Mouse (Mus musculus) heart, embryonic 10.5 days (tissue): ENCODE measurements around the gene Fam155a. TPM values are rescaled to one million over a fixed set of nuclear protein-coding genes. Genes with fewer than 3 reads are reported as not detected.

ENCODE experiments used
- DNase-seq: peaks from one replicate; pipeline ENCODE4 v3.0.0-alpha.2; 2017; ENCODE audit warnings: low spot score
- H3K27ac ChIP-seq: fragments of 300-500 bp; sonication (generic); 2 replicates; pipeline ENCODE4 v1.5.1; 2016; ENCODE audit warnings: mild to moderate bottlenecking
- H3K27me3 ChIP-seq: fragments of 300-500 bp; sonication (generic); 2 replicates; pipeline ENCODE4 v1.6.1; 2016; ENCODE audit warnings: mild to moderate bottlenecking; ENCODE audit not compliant: poor library complexity, insufficient read depth, severe bottlenecking
- H3K36me3 ChIP-seq: fragments of 300-500 bp; sonication (generic); 2 replicates; pipeline ENCODE4 v1.6.1; 2016; ENCODE audit warnings: mild to moderate bottlenecking, moderate library complexity
- H3K4me1 ChIP-seq: fragments of 300-500 bp; sonication (generic); 2 replicates; pipeline ENCODE4 v1.6.1; 2016; ENCODE audit warnings: mild to moderate bottlenecking
- H3K4me3 ChIP-seq: fragments of 300-500 bp; sonication (generic); 2 replicates; pipeline ENCODE4 v1.5.1; 2016; ENCODE audit warnings: mild to moderate bottlenecking, moderate library complexity
- H3K9me3 ChIP-seq: fragments of 300-500 bp; sonication (generic); 2 replicates; pipeline ENCODE4 v1.6.1; 2016; ENCODE audit warnings: mild to moderate bottlenecking, moderate library complexity
- WGBS: fragments of 180-500 bp; shearing (Covaris S2); methylation state at CpG from one replicate; pipeline ENCODE4 v1.1.7; 2016; 5-methylcytosine and 5-hydroxymethylcytosine counted together
- polyA plus RNA-seq: library from polyadenylated mRNA; unstranded; fragments of >200 nt; fragmentation: Nextera tagmentation; extraction: Ambion mirVana; gene quantifications from 2 replicates; pipeline ENCODE4 v1.2.1, GENCODE M21; 2016

The Fam155a gene
- polyA plus RNA-seq, 1 experiment from 2014 or later, result 0.11 TPM

DNA sequence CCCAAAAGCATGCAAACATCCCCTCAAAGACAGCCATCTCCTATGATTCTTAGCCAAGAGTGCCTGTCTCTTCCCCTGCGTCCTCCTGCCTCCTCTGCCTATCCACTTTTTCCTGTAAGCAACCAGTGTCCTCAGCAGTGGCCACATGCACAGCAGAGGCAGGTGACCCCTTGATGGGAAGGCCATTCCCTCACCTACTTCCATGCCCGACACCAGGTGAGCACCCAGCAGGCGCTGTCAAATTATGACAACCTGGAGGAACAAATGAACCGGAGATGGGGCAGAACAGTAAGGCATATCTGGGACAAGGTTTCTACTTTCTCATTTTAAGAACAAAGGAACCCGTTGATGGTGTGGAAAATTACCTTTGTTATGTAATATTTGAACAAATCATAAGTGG is 515.6 kb downstream of the Fam155a start:
- Histone ChIP-seq H3K9me3 (no peaks in the 10 kb centered on the region), H3K27me3 (no peaks in the 10 kb centered on the region), H3K36me3 (no peaks in the 10 kb centered on the region), H3K4me1 (no peaks in the 10 kb centered on the region), H3K27ac (no peak overlapping the region), H3K4me3 (no peak overlapping the region)
- WGBS, result 88% methylated on average over 5 of the region's 5 CpGs
- DNase-seq, result peak; percentile 51

DNA sequence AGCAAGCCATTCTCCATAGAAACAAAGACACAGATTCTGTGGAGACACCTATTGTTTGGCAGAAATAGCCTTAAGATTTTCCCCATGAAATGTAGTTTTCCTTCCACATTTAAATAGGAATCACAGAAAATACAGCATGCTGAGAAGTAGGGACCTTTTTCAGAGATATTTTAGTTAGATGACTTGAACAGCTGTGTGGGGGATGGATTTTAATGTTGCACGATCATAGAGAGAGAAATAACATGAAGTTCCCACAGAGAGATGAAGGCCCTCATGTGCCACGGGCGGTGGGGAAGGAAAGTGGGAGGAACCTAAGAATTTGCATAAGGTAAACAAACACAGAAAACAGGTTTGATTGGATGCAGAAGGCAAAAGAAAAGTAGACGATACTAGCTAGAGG is 518.0 kb downstream of the Fam155a start:
- Histone ChIP-seq H3K36me3 (no peaks in the 10 kb centered on the region), H3K4me3 (no peak overlapping the region), H3K4me1 (no peaks in the 10 kb centered on the region), H3K9me3 (no peaks in the 10 kb centered on the region), H3K27ac (no peak overlapping the region), H3K27me3 (no peaks in the 10 kb centered on the region)
- 80% methylated on average over 4 of the region's 4 CpGs for WGBS
- DNase-seq, result no peak

DNA sequence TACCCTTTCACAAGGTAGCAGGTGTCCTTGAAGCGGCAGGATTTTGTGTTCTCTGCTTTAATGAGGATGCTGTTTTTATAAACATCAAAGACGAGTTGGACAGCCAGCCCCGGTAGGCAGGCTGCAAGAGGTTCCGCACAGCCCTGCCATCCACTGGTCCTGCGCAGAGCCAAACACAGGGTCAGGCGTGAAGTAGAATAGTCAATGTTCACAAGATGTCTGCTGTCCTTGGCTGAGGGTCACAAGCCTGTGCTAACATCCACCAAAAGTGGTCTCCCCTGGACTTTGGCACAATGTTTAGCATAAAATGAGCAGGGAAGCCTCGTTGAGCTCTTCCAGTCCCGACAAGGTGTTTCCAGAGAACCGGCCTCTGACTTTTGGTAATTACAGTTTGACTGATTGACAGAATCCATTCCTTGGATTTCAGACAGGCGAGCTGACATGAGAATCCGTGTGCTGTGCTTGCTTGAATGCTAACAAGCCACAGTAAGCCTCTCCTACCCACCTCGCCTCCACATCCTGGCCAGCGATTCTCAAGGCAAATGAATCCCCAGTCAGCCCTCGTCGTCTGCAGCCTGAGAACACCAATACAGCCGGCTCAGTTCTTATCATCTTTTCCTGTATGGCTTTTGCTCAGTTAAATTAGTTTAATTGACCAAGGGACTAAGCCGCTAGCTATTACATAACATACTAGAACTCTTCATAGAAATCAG is 522.7 kb downstream of the Fam155a start:
- DNase-seq, result no peak
- WGBS, result 67% methylated on average over 17 of the region's 17 CpGs

DNA sequence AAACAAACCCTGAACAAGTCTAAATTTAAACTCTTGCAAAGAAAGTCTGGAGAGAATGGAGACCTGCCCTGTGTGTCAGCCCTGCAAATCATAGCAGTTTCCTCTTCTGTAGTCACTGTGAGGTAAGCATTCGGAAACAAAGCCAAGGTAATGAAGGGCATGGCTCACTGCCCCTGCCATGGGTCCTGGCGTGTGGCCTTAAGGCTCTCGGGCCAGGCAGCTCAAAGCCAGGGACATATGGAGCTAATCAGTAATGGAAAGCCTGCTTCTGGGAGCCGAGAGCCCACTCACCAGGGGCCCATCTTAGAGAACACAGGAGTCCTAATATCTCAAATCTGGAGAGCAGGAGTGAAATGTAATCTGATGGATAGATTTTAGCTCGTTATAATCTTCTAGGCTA is 525.0 kb downstream of the Fam155a start:
- Histone ChIP-seq H3K4me3 (no peak overlapping the region), H3K27ac (no peak overlapping the region), H3K9me3 (no peaks in the 10 kb centered on the region), H3K36me3 (no peaks in the 10 kb centered on the region), H3K27me3 (no peaks in the 10 kb centered on the region), H3K4me1 (peaks cover 6% of the 10 kb centered on the region; the same call in 1 of the 2 replicates)
- no peak for DNase-seq
- 43% methylated on average over 5 of the region's 5 CpGs for WGBS

More for the DNA sequence above, 522.7 kb downstream of the Fam155a start:
- H3K9me3 ChIP-seq, result no peaks in the 10 kb centered on the region
- H3K27ac ChIP-seq, result no peak overlapping the region
- H3K36me3 ChIP-seq, result no peaks in the 10 kb centered on the region
- H3K4me1 ChIP-seq, result no peaks in the 10 kb centered on the region
- no peaks in the 10 kb centered on the region for H3K27me3 ChIP-seq
- no peak overlapping the region for H3K4me3 ChIP-seq

DNA sequence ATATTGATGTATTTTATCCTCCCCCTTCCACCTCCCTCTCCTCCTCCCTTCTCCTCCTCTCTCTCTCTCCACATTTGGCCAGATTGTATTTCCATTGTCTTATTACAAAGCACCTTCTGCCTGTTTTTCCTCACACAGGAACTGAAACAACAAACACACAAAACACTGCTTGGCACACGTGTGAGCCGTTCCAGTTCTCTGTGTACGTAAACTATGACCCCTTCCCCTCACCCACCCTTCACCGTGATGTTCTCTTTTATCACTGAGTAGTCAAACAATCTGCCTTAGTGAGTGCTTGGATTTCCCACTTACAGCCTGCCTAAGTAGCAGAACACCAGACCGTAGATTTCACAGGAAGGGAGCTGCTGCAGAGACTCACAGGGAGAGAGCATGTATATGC is 530.0 kb downstream of the Fam155a start:
- no peaks in the 10 kb centered on the region for H3K36me3 ChIP-seq
- H3K4me3 ChIP-seq, result no peak overlapping the region
- H3K27ac ChIP-seq, result no peak overlapping the region
- DNase-seq, result no peak
- no peaks in the 10 kb centered on the region for H3K9me3 ChIP-seq
- no peaks in the 10 kb centered on the region for H3K27me3 ChIP-seq
- peaks cover 9% of the 10 kb centered on the region; the same call in 1 of the 2 replicates for H3K4me1 ChIP-seq
- 20% methylated on average over 5 of the region's 5 CpGs for WGBS

DNA sequence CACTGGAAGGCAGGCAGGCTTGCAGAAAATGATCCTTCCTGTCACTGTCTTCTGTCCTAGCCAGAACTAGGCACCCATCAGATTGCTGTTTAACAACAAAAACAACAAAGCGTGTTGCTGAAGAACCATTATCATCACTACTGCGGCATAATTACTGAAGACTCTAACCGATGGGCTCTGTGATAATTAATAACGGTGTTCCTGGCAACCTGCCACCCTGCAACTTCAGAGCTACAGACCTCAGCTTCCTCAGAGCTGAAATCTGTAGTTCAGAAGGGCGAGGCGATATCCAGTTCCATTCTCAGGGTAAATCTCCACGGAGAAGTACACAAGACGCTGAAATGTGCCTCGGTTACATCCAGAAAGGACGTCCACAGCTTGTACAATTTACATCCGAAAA is 531.2 kb downstream of the Fam155a start:
- Histone ChIP-seq H3K27me3 (no peaks in the 10 kb centered on the region), H3K9me3 (no peaks in the 10 kb centered on the region), H3K4me3 (no peak overlapping the region), H3K36me3 (no peaks in the 10 kb centered on the region), H3K27ac (no peak overlapping the region), H3K4me1 (peaks cover 9% of the 10 kb centered on the region; the same call in 1 of the 2 replicates)
- 73% methylated on average over 11 of the region's 11 CpGs for WGBS
- DNase-seq, result peak; percentile 47

DNA sequence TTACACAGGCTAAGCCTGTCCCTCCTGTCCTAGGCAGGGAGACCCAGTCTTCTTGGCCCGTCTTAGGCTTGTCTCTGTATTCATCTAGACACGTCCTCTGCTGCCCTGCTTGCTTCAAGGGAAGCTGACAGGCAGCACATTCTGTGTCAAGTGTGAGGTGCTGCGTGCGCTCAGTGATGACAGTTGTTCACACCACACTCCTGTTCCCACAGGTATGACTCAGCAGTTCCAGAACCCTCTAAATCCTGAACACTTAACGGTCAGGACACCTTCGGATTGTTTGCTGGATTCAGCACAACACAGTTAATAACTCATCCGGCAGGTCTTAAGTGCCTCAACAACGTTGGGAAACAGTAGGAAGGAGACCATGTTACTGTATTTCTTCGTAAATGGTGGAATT is 532.0 kb downstream of the Fam155a start:
- Histone ChIP-seq H3K36me3 (no peaks in the 10 kb centered on the region), H3K9me3 (no peaks in the 10 kb centered on the region), H3K27ac (no peak overlapping the region), H3K27me3 (no peaks in the 10 kb centered on the region), H3K4me1 (peaks cover 9% of the 10 kb centered on the region; the same call in 1 of the 2 replicates), H3K4me3 (no peak overlapping the region)
- 57% methylated on average over 9 of the region's 9 CpGs for WGBS
- DNase-seq, result no peak

DNA sequence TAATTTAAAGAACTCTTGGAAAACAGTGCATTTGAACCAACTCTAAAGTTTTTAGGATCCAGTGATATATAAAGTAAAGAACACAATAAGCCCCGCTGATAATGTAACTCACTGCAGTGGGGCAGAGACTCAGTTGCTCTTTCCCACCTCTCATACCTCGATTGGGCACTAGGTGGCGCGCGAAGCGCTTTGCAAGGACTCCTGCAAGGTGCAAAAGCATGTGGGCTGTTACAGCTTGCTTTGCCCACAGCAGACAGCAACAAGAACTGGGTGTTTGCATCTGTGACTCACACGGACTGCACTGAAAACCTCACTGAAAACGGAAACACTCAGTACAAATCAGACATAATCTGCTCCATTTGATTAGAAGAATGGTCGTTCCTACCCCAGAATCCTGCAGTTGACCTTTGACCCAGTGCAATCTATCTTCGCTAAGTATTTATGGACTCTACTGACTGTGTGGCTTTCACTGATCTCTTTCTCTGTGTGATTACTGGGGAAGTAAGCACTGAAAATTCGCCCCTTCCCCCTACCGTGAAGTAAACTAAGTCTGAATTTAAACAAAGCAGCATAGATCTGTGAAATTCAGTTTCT is 537.5 kb downstream of the Fam155a start:
- H3K36me3 ChIP-seq, result no peaks in the 10 kb centered on the region
- H3K9me3 ChIP-seq, result no peaks in the 10 kb centered on the region
- no peaks in the 10 kb centered on the region for H3K27me3 ChIP-seq
- H3K4me3 ChIP-seq, result no peak overlapping the region
- 9% methylated on average over 12 of the region's 12 CpGs for WGBS
- DNase-seq, result peak; percentile 88
- H3K4me1 ChIP-seq, result 0 out of 2 replicates have a peak, but pooled peaks cover 3% of the 10 kb centered on the region
- no peak overlapping the region for H3K27ac ChIP-seq

DNA sequence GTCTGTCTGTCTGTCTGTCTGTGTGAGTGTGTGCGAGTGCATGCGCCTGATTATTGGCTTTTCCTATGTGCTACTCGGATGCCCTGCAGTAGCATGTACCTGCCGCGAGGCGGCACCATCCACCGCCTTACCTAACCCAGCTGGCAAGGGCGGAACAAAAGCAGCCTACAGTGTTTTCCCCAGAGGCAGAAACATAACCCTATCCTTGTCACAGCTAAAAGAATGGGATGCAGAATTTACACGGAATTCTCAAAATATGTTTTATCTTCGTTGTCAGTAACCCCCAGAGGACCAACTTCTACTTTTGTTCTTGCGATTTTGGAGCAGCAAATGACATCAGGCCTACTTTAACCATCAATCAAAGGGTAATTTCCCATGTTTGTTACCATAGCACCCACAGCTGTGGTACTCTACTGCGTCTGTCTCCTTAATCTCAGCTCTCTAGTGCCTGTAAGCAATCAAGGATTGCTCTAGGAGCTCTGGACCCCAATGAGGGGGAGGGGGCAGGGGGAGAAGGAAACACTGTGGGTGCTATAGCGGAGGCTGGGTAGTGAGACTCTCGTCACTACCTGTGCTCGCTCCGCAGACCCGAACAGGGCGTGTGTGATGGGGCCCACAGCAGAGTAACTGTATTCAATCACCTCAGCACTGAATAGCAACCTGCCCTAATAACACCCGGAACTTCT is 543.0 kb downstream of the Fam155a start:
- 40% methylated on average over 19 of the region's 19 CpGs for WGBS
- 0 out of 2 replicates have a peak, but pooled peaks cover 3% of the 10 kb centered on the region for H3K4me1 ChIP-seq
- H3K27me3 ChIP-seq, result no peaks in the 10 kb centered on the region
- H3K36me3 ChIP-seq, result no peaks in the 10 kb centered on the region
- no peak overlapping the region for H3K27ac ChIP-seq
- no peak overlapping the region for H3K4me3 ChIP-seq
- no peaks in the 10 kb centered on the region for H3K9me3 ChIP-seq
- no peak for DNase-seq

DNA sequence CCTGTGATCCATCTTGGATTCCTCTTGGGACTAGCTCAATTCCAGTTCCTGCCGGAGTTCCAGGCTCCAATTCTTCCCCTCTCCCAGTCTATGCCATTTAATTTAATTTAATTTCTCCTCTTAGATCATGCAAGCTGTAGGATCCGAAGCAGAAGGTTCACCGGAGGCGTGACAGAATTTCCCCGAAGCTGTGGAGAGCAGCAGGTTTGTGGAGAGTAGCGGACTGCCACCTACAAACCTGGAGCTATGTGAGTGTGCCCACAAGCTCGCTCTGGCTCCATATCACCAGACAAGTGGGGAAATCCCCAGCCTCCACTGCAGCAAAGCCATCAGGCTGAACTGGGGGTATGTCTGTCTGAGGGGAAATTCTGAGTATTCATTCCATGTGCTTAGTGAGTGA is 544.2 kb downstream of the Fam155a start:
- H3K9me3 ChIP-seq, result no peaks in the 10 kb centered on the region
- DNase-seq, result no peak
- no peaks in the 10 kb centered on the region for H3K27me3 ChIP-seq
- H3K36me3 ChIP-seq, result no peaks in the 10 kb centered on the region
- no peak overlapping the region for H3K27ac ChIP-seq
- 0 out of 2 replicates have a peak, but pooled peaks cover 3% of the 10 kb centered on the region for H3K4me1 ChIP-seq
- 84% methylated on average over 7 of the region's 7 CpGs for WGBS
- H3K4me3 ChIP-seq, result no peak overlapping the region

DNA sequence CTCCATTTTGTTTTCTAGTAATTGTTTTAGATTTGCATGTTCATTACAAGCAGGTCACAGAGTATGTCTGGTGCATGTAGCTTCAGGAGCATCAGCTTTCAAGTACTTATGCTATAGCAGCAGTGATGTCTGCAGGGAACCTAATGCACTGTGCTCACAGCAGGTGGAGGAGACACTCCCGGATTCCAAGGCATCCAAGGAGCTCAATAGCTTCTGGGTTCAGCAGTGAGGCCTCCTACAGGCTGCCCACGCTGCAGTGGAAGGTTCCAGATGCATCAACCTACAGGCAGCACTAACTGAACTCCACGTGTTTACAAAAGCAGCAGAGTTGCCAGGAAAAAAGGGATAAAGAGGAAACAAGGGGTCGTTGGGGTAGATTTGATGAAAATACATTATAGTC is 559.2 kb downstream of the Fam155a start:
- no peak for DNase-seq
- H3K4me1 ChIP-seq, result no peaks in the 10 kb centered on the region
- no peaks in the 10 kb centered on the region for H3K36me3 ChIP-seq
- H3K4me3 ChIP-seq, result no peak overlapping the region
- no peak overlapping the region for H3K27ac ChIP-seq
- H3K27me3 ChIP-seq, result peaks cover 8% of the 10 kb centered on the region; the same call in 1 of the 2 replicates
- WGBS, result 55% methylated on average over 4 of the region's 4 CpGs
- H3K9me3 ChIP-seq, result no peaks in the 10 kb centered on the region

DNA sequence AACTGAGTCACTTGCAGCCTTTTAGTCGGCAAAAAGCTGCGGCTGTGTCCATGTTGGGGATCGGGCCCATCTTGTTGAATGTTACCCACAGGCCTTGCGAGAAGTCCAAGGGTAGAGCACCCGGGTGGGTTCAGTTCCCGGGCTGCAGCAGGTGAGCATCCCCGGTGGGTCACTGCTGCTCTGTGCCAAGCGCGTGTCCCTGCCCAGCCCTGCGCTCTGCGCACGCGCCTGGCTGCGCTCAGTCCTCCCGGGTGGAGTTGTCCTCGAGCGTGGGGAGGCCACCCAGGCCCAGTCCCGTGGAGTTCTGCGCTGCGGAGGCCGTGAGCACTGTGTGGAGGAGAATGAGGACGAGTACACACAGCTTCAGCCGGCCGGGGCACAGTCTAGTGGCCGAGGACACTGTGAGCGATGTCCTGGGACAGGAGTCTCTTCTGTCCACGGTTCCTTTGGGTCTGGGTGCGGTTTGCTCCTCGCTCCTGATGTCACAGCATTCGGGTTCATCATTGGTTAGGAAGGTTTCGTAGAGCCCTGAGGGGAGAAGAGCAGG is 563.4 kb downstream of the Fam155a start:
- Histone ChIP-seq H3K27me3 (peaks cover 8% of the 10 kb centered on the region; the same call in 1 of the 2 replicates), H3K4me3 (no peak overlapping the region), H3K36me3 (no peaks in the 10 kb centered on the region), H3K9me3 (no peaks in the 10 kb centered on the region), H3K4me1 (0 out of 2 replicates have a peak, but pooled peaks cover 2% of the 10 kb centered on the region), H3K27ac (no peak overlapping the region)
- peak; percentile 72 for DNase-seq
- WGBS, result 88% methylated on average over 31 of the region's 31 CpGs
